Mouse (Mus musculus) liver, postnatal 0 days (tissue): ENCODE measurements around the gene Zbtb20.

ENCODE experiments used
- CTCF ChIP-seq: sonication (generic); IDR thresholded peaks from 2 replicates; pipeline ENCODE4 v1.5.1; 2016; ENCODE audit warnings: antibody characterized with exemption, low read depth
- EP300 ChIP-seq: IDR thresholded peaks from 2 replicates; pipeline ENCODE4 v1.6.1; 2016; ENCODE audit warnings: antibody characterized with exemption, low read depth, mild to moderate bottlenecking

DNA sequence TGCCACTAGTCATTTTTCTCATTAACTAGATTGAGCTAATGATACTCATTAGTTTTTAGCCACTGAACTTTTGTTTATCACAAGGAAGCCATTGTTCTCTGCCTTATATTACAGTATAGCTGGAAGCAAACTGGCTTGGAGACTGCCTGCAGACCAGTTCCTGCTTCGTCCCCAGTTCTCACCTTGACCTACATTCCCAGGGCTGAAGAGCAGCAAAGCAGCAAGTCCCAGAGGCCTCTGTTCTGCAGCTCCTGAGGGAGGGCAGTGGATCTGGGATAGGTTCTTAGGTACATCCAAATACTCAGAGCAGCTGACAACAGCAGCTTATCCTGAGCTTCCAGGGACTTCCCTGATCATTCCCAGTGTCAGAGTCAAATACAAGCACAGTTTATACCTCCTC, 652.6 kb downstream of the Zbtb20 start:
- TF ChIP-seq CTCF (no peak), EP300 (no peak)
